Mouse (Mus musculus) ES-E14 (cell line): ENCODE results near the gene Hfe.

Experiments
- HCFC1 ChIP-seq: IDR thresholded peaks from 2 replicates; pipeline ENCODE4 v1.6.1; 2012; ENCODE audit warnings: low read length, inconsistent platforms, borderline replicate concordance; ENCODE audit not compliant: insufficient read depth
- MAFK ChIP-seq: IDR thresholded peaks from 2 replicates; pipeline ENCODE4 v1.6.1; 2014; ENCODE audit warnings: mild to moderate bottlenecking, low read depth, low read length, inconsistent platforms; ENCODE audit not compliant: insufficient read depth
- ZC3H11A ChIP-seq: IDR thresholded peaks from 2 replicates; pipeline ENCODE4 v1.6.1; 2012; ENCODE audit warnings: low read depth, mild to moderate bottlenecking, inconsistent platforms, low read length, borderline replicate concordance
- ZNF384 ChIP-seq: IDR thresholded peaks from 2 replicates; pipeline ENCODE4 v1.6.1; 2012; ENCODE audit warnings: low read depth, low read length, inconsistent platforms

DNA sequence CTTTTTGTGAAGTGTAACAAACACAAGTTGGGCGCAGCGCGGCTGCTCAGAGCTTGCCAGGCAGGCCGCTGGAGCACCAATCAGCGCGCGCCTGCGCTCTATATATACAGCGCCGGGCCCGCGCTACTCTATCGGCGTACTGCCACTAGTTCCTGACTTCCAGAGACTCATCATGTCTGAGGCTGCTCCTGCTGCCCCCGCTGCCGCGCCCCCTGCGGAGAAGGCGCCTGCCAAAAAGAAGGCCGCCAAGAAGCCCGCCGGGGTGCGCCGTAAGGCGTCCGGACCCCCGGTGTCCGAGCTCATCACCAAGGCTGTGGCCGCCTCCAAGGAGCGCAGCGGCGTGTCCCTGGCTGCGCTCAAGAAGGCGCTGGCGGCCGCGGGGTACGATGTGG, 28.0 kb upstream of the Hfe start, which contains the start of gene Hist1h1c:
- TF ChIP-seq ZNF384 (no peak), MAFK (no peak), HCFC1 (0 out of 2 replicates have a peak, but pooled peaks have one; percentile 45), ZC3H11A (no peak)
